Mouse (Mus musculus) CH12.LX (cell line): Measurements from ENCODE around the gene Zdhhc11. TPM values are rescaled to one million over a fixed set of nuclear protein-coding genes. Genes with fewer than 3 reads are reported as not detected.

Experiments
- DNase-seq: peaks from one replicate; pipeline ENCODE4 v3.0.0-alpha.2; 2013; ENCODE audit errors: extremely low read depth
- H3K27ac ChIP-seq: 2 replicates; pipeline ENCODE4 v1.5.1; 2012; ENCODE audit warnings: low read depth, mild to moderate bottlenecking, control low read depth, moderate library complexity; ENCODE audit not compliant: insufficient read depth
- H3K27me3 ChIP-seq: replicated peaks from 2 replicates; pipeline ENCODE3; 2012; ENCODE audit warnings: inconsistent platforms
- H3K36me3 ChIP-seq, 2 experiments: replicated peaks in 1 of 2; 2 replicates each; pipeline versions ENCODE3 to v1.6.1; 2012; ENCODE audit warnings: inconsistent platforms in 1 of 2, low read length in 1 of 2, mild to moderate bottlenecking in 1 of 2, mixed read lengths in 1 of 2, moderate library complexity in 1 of 2; ENCODE audit not compliant: control insufficient read depth in 1 of 2, insufficient read depth in 1 of 2
- H3K4me1 ChIP-seq, 2 experiments: 2 replicates each; pipeline ENCODE4 v1.6.1; 2012; ENCODE audit warnings: inconsistent platforms in 1 of 2, moderate library complexity in 1 of 2; ENCODE audit not compliant: insufficient read depth in 2 of 2, control insufficient read depth in 1 of 2
- H3K4me2 ChIP-seq: 2 replicates; pipeline ENCODE4 v1.6.1; 2012; ENCODE audit warnings: low read depth, mild to moderate bottlenecking, control low read depth; ENCODE audit not compliant: poor library complexity, insufficient read depth, severe bottlenecking
- H3K4me3 ChIP-seq, 3 experiments: fragments of 150-350 bp in 1 of 3; sonication (generic) in 1 of 3; replicated peaks in 1 of 3; 2 replicates each; pipeline versions ENCODE3 to v1.5.1; 2011 to 2012; ENCODE audit warnings: low read depth in 2 of 3, low read length in 2 of 3, mild to moderate bottlenecking in 2 of 3, moderate library complexity in 2 of 3, control low read depth in 1 of 3, improper control_type of control experiment in 1 of 3, inconsistent platforms in 1 of 3, mixed read lengths in 1 of 3; ENCODE audit not compliant: poor library complexity in 1 of 3
- H3K79me2 ChIP-seq: replicated peaks from 2 replicates; pipeline ENCODE4 v1.6.1; 2012; ENCODE audit warnings: mild to moderate bottlenecking, moderate library complexity; ENCODE audit not compliant: control insufficient read depth, poor library complexity, insufficient read depth, severe bottlenecking; ENCODE audit errors: extremely low read depth
- H3K9ac ChIP-seq: 2 replicates; pipeline ENCODE4 v1.6.1; 2012; ENCODE audit warnings: low read depth, mild to moderate bottlenecking, control low read depth, moderate library complexity; ENCODE audit not compliant: insufficient read depth
- H3K9me3 ChIP-seq: replicated peaks from 2 replicates; pipeline ENCODE3; 2012; ENCODE audit warnings: low read length, inconsistent platforms, mixed read lengths
- BHLHE40 ChIP-seq: IDR thresholded peaks from 2 replicates; pipeline ENCODE4 v1.6.1; 2011; ENCODE audit warnings: mild to moderate bottlenecking, low read depth, low read length, improper control_type of control experiment
- CHD1 ChIP-seq: IDR thresholded peaks from 2 replicates; pipeline ENCODE4 v1.6.1; 2012; ENCODE audit warnings: low read depth, low read length, improper control_type of control experiment, inconsistent platforms
- CHD2 ChIP-seq: IDR thresholded peaks from 2 replicates; pipeline ENCODE4 v1.6.1; 2011; ENCODE audit warnings: low read length, improper control_type of control experiment
- CTCF ChIP-seq, 2 experiments: IDR thresholded peaks in 1 of 2; conservative IDR thresholded peaks in 1 of 2; 2 replicates each; pipeline ENCODE4 v1.5.1; 2011 to 2012; ENCODE audit warnings: low read depth in 2 of 2, low read length in 2 of 2, improper control_type of control experiment in 1 of 2, inconsistent platforms in 1 of 2, mild to moderate bottlenecking in 1 of 2, moderate library complexity in 1 of 2
- ETS1 ChIP-seq: conservative IDR thresholded peaks from 2 replicates; pipeline ENCODE4 v1.6.1; 2012; ENCODE audit warnings: low read depth, mild to moderate bottlenecking, inconsistent platforms, low read length, improper control_type of control experiment, moderate library complexity
- IRF4 ChIP-seq: IDR thresholded peaks from 2 replicates; pipeline ENCODE4 v1.6.1; 2014; ENCODE audit warnings: low read depth, mild to moderate bottlenecking, inconsistent platforms, low read length, improper control_type of control experiment
- JUN ChIP-seq: IDR thresholded peaks from 2 replicates; pipeline ENCODE4 v1.6.1; 2011; ENCODE audit warnings: low read depth, mild to moderate bottlenecking, low read length, improper control_type of control experiment, moderate library complexity; ENCODE audit not compliant: insufficient read depth
- JUND ChIP-seq: conservative IDR thresholded peaks from 2 replicates; pipeline ENCODE4 v1.6.1; 2011; ENCODE audit warnings: low read depth, low read length, improper control_type of control experiment
- KAT2A ChIP-seq: IDR thresholded peaks from 2 replicates; pipeline ENCODE4 v1.6.1; 2012; ENCODE audit warnings: low read length, improper control_type of control experiment, inconsistent platforms; ENCODE audit not compliant: insufficient replicate concordance
- MAFK ChIP-seq: IDR thresholded peaks from 2 replicates; pipeline ENCODE4 v1.6.1; 2011; ENCODE audit warnings: low read length, improper control_type of control experiment; ENCODE audit not compliant: insufficient replicate concordance
- MXI1 ChIP-seq: IDR thresholded peaks from 2 replicates; pipeline ENCODE4 v1.6.1; 2011; ENCODE audit warnings: mild to moderate bottlenecking, low read depth, low read length, improper control_type of control experiment
- MYC ChIP-seq: IDR thresholded peaks from 2 replicates; pipeline ENCODE4 v1.6.1; 2011; ENCODE audit warnings: low read depth, mild to moderate bottlenecking, improper control_type of control experiment, low read length
- NRF1 ChIP-seq: IDR thresholded peaks from 2 replicates; pipeline ENCODE4 v1.6.1; 2014; ENCODE audit warnings: low read depth, mild to moderate bottlenecking, inconsistent platforms, low read length, improper control_type of control experiment, moderate library complexity
- RAD21 ChIP-seq: IDR thresholded peaks from 2 replicates; pipeline ENCODE4 v1.6.1; 2011; ENCODE audit warnings: low read depth, mild to moderate bottlenecking, low read length, improper control_type of control experiment, moderate library complexity
- SIN3A ChIP-seq: IDR thresholded peaks from 2 replicates; pipeline ENCODE4 v1.6.1; 2012; ENCODE audit warnings: low read length, improper control_type of control experiment, inconsistent platforms
- TBP ChIP-seq: conservative IDR thresholded peaks from 2 replicates; pipeline ENCODE4 v1.6.1; 2011; ENCODE audit warnings: low read depth, low read length, improper control_type of control experiment
- TCF12 ChIP-seq: IDR thresholded peaks from 2 replicates; pipeline ENCODE4 v1.6.1; 2014; ENCODE audit warnings: low read depth, mild to moderate bottlenecking, inconsistent platforms, low read length, improper control_type of control experiment
- USF2 ChIP-seq: conservative IDR thresholded peaks from 2 replicates; pipeline ENCODE4 v1.6.1; 2011; ENCODE audit warnings: low read depth, low read length, improper control_type of control experiment
- ZC3H11A ChIP-seq: IDR thresholded peaks from 2 replicates; pipeline ENCODE4 v1.6.1; 2012; ENCODE audit warnings: low read depth, mild to moderate bottlenecking, inconsistent platforms, low read length, improper control_type of control experiment
- dilution Hi-C: fragments of 300-500 bp; cut with MboI; formaldehyde crosslinking; loops from 2 replicates; pipeline ENCODE4 v1.14.3; 2020; ENCODE audit warnings: low sequenced_read_pairs; ENCODE audit not compliant: extremely low pct_unique_long_range_greater_than_20kb, extremely low pct_ligation_motif_present
- in situ Hi-C: fragments of 300-500 bp; cut with MboI; formaldehyde crosslinking; loops from 3 replicates; pipeline ENCODE4 v1.14.3; 2019; ENCODE audit warnings: low sequenced_read_pairs, low pct_ligation_motif_present, low pct_unique_long_range_greater_than_20kb, mixed read lengths
- polyA plus RNA-seq: library from polyadenylated mRNA; unstranded; fragments of >175 nt; gene quantifications from 2 replicates; pipeline ENCODE4 v1.2.1, GENCODE M21; 2012; ENCODE audit warnings: low read depth; ENCODE audit not compliant: insufficient read length
- total RNA-seq, 2 experiments: library from RNA; depleted of rRNA; stranded (reverse); fragments of 300-350 nt in 1 of 2; fragments of >200 nt in 1 of 2; gene quantifications; 2 replicates each; pipeline ENCODE4 v1.2.3; 2012 to 2014

Zdhhc11 gene
- total and polyA plus RNA-seq, 3 experiments = not detected

DNA sequence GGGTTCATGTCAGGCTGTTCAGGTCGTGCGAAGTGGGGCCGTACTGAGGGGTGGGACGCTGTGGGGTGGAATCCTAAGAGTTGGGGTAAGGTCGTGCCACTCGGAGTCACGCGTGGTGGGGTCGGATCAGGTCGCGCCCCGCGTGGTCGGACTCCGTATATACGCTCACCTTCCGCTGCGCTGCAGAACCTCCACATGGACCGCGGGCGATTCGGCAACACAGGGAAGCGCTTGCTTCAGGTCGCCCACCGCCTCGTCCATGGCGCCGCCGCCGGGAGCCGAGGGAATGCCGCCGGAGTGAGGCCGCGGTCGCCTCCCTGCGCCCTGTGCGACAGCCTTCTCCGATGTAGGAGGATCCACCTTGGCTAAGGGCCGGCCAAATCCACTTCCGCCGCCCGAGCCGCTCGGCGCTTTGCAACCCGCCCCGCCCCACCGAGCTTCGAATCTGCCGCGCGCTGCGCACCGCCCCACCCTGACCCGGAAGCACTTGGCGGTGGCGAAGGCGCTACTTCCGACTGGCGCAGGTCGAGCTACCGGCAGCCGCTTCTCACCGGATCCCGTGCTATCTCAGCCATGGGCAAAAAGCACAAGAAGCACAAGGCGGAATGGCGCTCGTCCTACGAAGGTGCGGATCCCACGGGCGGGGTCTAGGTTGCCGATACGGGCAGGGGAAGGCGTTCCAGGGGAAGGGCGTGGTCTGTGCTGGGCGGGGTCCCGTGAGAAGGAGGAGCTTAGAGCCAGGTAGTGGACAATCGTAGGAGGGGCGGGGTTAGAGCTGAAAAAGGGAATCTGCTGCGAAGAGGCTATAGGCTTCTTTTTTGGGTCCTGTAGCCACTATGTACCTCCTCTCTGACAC, 26.1 kb upstream of the Zdhhc11 start, which contains the start of the genes Trip13 and Brd9 (continued):
- TF ChIP-seq MYC (peak; percentile 88), MXI1 (peak; percentile 81), KAT2A (peak; percentile 85; the same call in 1 of the 2 replicates), IRF4 (no peak), ZC3H11A (no peak), CHD2 (peak; percentile 93), TCF12 (peak; percentile 61), USF2 (no peak), BHLHE40 (peak; percentile 46; the same call in 1 of the 2 replicates), CTCF (conservative IDR thresholded peaks at IDR 0.05 in 1 of 2, IDR thresholded peaks at IDR 0.05 in 1 of 2; ENCODE audit: low read depth in 2 of 2, low read length in 2 of 2) (no peak), JUND (no peak), SIN3A (peak; percentile 89)
- TF ChIP-seq, all 38 proteins: peak for 17

GRCm38 (mm10) chr13:73938177-73938560, 25.5 kb upstream of the Zdhhc11 start:
- Histone ChIP-seq H3K9me3 (no peaks in the 10 kb centered on the region), H3K79me2 (peaks cover 15% of the 10 kb centered on the region), H3K4me2 (peak overlapping the region; percentile 72), H3K27ac (no peak overlapping the region; the same call in 1 of the 2 replicates), H3K36me3 (peaks cover 29 to 53% of the 10 kb centered on the region in 2 experiments), H3K4me3 (peak overlapping the region; percentile 65 to 92 (median 88)), H3K27me3 (no peaks in the 10 kb centered on the region), H3K9ac (peak overlapping the region; percentile 42), H3K4me1 (peaks cover 0 to 30% of the 10 kb centered on the region in 2 experiments; a peak in 2 of 4 replicates)
- in situ Hi-C loops (no loop called here), dilution Hi-C loops (no loop called here)
- DNase-seq = peak; percentile 24
- TF ChIP-seq CTCF (conservative IDR thresholded peaks at IDR 0.05 in 1 of 2, IDR thresholded peaks at IDR 0.05 in 1 of 2; ENCODE audit: low read depth in 2 of 2, low read length in 2 of 2) = no peak
- TF ChIP-seq MAFK = no peak
- TF ChIP-seq JUND = no peak
- TF ChIP-seq JUN = no peak
- TF ChIP-seq TBP = no peak; the same call in 1 of the 2 replicates
- no peak for TF ChIP-seq NRF1
- no peak for TF ChIP-seq ETS1
- no peak for TF ChIP-seq CHD1
- TF ChIP-seq RAD21 = no peak
- no peak for TF ChIP-seq MYC
